Mouse (Mus musculus) retina, embryonic 14.5 days (tissue): ENCODE measurements around the gene Ube4b.
A peak's percentile ranks its signal among the peaks of the same experiment; 100 is the strongest.
"Not testable (repeated sequence)": the region's sequence is repeated elsewhere in the genome, so short reads cannot be mapped to it uniquely, and the experiment has no call there.

Source experiments
- DNase-seq: peaks from one replicate; pipeline ENCODE4 v3.0.0-alpha.2; 2015; ENCODE audit warnings: low spot score

Gene Ube4b

GRCm38 (mm10) chr4:149431887-149432286 lies 5.3 kb upstream of the Ube4b start:
- DNase-seq, result not testable (repeated sequence)

- no peak for DNase-seq
These were observed 3.0 kb upstream of the Ube4b start for GRCm38 (mm10) chr4:149429592-149429991.

- DNase-seq, result no peak
These were observed 702 bp downstream of the Ube4b start for GRCm38 (mm10) chr4:149425801-149426292.

GRCm38 (mm10) chr4:149424755-149425154 lies 1.8 kb downstream of the Ube4b start:
- peak; percentile 15 for DNase-seq

GRCm38 (mm10) chr4:149417854-149418365 lies 8.6 kb downstream of the Ube4b start:
- no peak for DNase-seq

GRCm38 (mm10) chr4:149416986-149417385 lies 9.6 kb downstream of the Ube4b start:
- no peak for DNase-seq

- no peak for DNase-seq
These were observed 10.1 kb downstream of the Ube4b start for GRCm38 (mm10) chr4:149416417-149416816.

- no peak for DNase-seq
These were observed 10.8 kb downstream of the Ube4b start for GRCm38 (mm10) chr4:149415651-149416169.

GRCm38 (mm10) chr4:149414259-149414658 lies 12.3 kb downstream of the Ube4b start:
- DNase-seq, result no peak

GRCm38 (mm10) chr4:149409759-149410158 lies 16.8 kb downstream of the Ube4b start:
- DNase-seq, result no peak

- DNase-seq, result no peak
These were observed 18.2 kb downstream of the Ube4b start for GRCm38 (mm10) chr4:149408331-149408730.

GRCm38 (mm10) chr4:149407461-149407860 lies 19.1 kb downstream of the Ube4b start:
- no peak for DNase-seq

GRCm38 (mm10) chr4:149405713-149406443 lies 20.7 kb downstream of the Ube4b start:
- DNase-seq, result no peak

- no peak for DNase-seq
These were observed 21.7 kb downstream of the Ube4b start for GRCm38 (mm10) chr4:149404640-149405465.

GRCm38 (mm10) chr4:149403037-149403436 lies 23.5 kb downstream of the Ube4b start:
- DNase-seq, result no peak

GRCm38 (mm10) chr4:149401591-149401982 lies 25.0 kb downstream of the Ube4b start:
- no peak for DNase-seq

GRCm38 (mm10) chr4:149400878-149401590 lies 25.5 kb downstream of the Ube4b start:
- no peak for DNase-seq

GRCm38 (mm10) chr4:149399331-149399910 lies 27.1 kb downstream of the Ube4b start:
- DNase-seq, result no peak

- no peak for DNase-seq
These were observed 28.3 kb downstream of the Ube4b start for GRCm38 (mm10) chr4:149398181-149398735.

- DNase-seq, result no peak
These were observed 29.9 kb downstream of the Ube4b start for GRCm38 (mm10) chr4:149396433-149397306.
